Mouse (Mus musculus) ES-E14 (cell line): Measurements from ENCODE around the gene Accsl. TPM values are rescaled to one million over a fixed set of nuclear protein-coding genes. Genes with fewer than 3 reads are reported as not detected.
A peak's percentile ranks its signal among the peaks of the same experiment; 100 is the strongest.

Experiments
- DNase-seq: peaks from one replicate; pipeline ENCODE4 v3.0.0-alpha.2; 2013; ENCODE audit warnings: low read depth, low spot score
- H3K27ac ChIP-seq: 2 replicates; pipeline ENCODE4 v1.5.1; 2012; ENCODE audit warnings: low read depth, mild to moderate bottlenecking, low read length, moderate library complexity, mixed read lengths; ENCODE audit not compliant: poor library complexity, insufficient read depth, severe bottlenecking
- H3K36me3 ChIP-seq: 2 replicates; pipeline ENCODE4 v1.6.1; 2012; ENCODE audit warnings: mild to moderate bottlenecking, low read length, moderate library complexity, mixed read lengths; ENCODE audit not compliant: control insufficient read depth, poor library complexity, insufficient read depth, severe bottlenecking
- H3K4me1 ChIP-seq, 2 experiments: fragments of 150-350 bp in 1 of 2; sonication (generic) in 1 of 2; 2 replicates each; pipeline ENCODE4 v1.6.1; 2012; ENCODE audit warnings: low read length in 2 of 2, mild to moderate bottlenecking in 1 of 2, mixed read lengths in 1 of 2; ENCODE audit not compliant: control insufficient read depth in 2 of 2, insufficient read depth in 2 of 2, poor library complexity in 1 of 2
- H3K4me3 ChIP-seq, 2 experiments: fragments of 150-350 bp in 1 of 2; sonication (generic) in 1 of 2; 2 replicates each; pipeline ENCODE4 v1.5.1; 2012; ENCODE audit warnings: low read length in 2 of 2, low read depth in 1 of 2, mild to moderate bottlenecking in 1 of 2, mixed read lengths in 1 of 2; ENCODE audit not compliant: insufficient read depth in 1 of 2, poor library complexity in 1 of 2, severe bottlenecking in 1 of 2
- H3K9ac ChIP-seq: 2 replicates; pipeline ENCODE4 v1.6.1; 2012; ENCODE audit warnings: low read depth, mild to moderate bottlenecking, low read length, mixed read lengths; ENCODE audit not compliant: poor library complexity, insufficient read depth, severe bottlenecking
- H3K9me3 ChIP-seq: fragments of 150-350 bp; sonication (generic); 2 replicates; pipeline ENCODE4 v1.6.1; 2012; ENCODE audit warnings: low read depth, mild to moderate bottlenecking, low read length; ENCODE audit not compliant: control insufficient read depth, insufficient read depth
- CHD2 ChIP-seq: IDR thresholded peaks from 2 replicates; pipeline ENCODE4 v1.6.1; 2014; ENCODE audit warnings: mild to moderate bottlenecking, low read depth, low read length, inconsistent platforms
- HCFC1 ChIP-seq: IDR thresholded peaks from 2 replicates; pipeline ENCODE4 v1.6.1; 2012; ENCODE audit warnings: low read length, inconsistent platforms, borderline replicate concordance; ENCODE audit not compliant: insufficient read depth
- MAFK ChIP-seq: IDR thresholded peaks from 2 replicates; pipeline ENCODE4 v1.6.1; 2014; ENCODE audit warnings: mild to moderate bottlenecking, low read depth, low read length, inconsistent platforms; ENCODE audit not compliant: insufficient read depth
- ZC3H11A ChIP-seq: IDR thresholded peaks from 2 replicates; pipeline ENCODE4 v1.6.1; 2012; ENCODE audit warnings: low read depth, mild to moderate bottlenecking, inconsistent platforms, low read length, borderline replicate concordance
- ZNF384 ChIP-seq: IDR thresholded peaks from 2 replicates; pipeline ENCODE4 v1.6.1; 2012; ENCODE audit warnings: low read depth, low read length, inconsistent platforms
- in situ Hi-C, 2 experiments: fragments of 600-800 bp; cut with MboI; formaldehyde crosslinking; loops; one replicate each; pipeline ENCODE4 v1.15.1; 2025; ENCODE audit warnings: low sequenced_read_pairs in 2 of 2, inconsistent platforms in 1 of 2; ENCODE audit not compliant: unreplicated experiment in 2 of 2
- total RNA-seq: library from RNA; depleted of rRNA; stranded (reverse); fragments of 300-350 nt; gene quantifications from 2 replicates; pipeline ENCODE4 v1.2.3, GENCODE M21; 2012

Gene Accsl
- total RNA-seq, 1 experiment: 21.4 TPM

GRCm38 (mm10) chr2:93822045-93822749 lies 46.8 kb downstream of the Accsl start, which contains the start of gene Ext2:
TSS of gene Ext2 (minus strand) at chr2:93822568.
- in situ Hi-C loops: no loop called here

GRCm38 (mm10) chr2:93817791-93818190 lies 51.2 kb downstream of the Accsl start:
- TF ChIP-seq CHD2 (no peak), MAFK (no peak), ZC3H11A (no peak), HCFC1 (no peak)
- in situ Hi-C loops: no loop called here

More at GRCm38 (mm10) chr2:93822045-93822749, 46.8 kb downstream of the Accsl start, which contains the start of gene Ext2:
- no peak within 1 kb of the TSS for H3K27ac ChIP-seq
- TF ChIP-seq ZNF384 (0 out of 2 replicates have a peak, but pooled peaks have one; percentile 33), ZC3H11A (no peak), MAFK (no peak), HCFC1 (peak; percentile 46; the same call in 1 of the 2 replicates)
- DNase-seq: peak; percentile 83
- H3K4me1 ChIP-seq: peaks cover 0 to 8% of the 10 kb centered on the region in 2 experiments; a peak in 1 of 4 replicates
- H3K4me3 ChIP-seq: peak within 1 kb of the TSS; percentile 88 to 89
- peak within 1 kb of the TSS; percentile 87 for H3K9ac ChIP-seq
- no peaks in the 10 kb centered on the region for H3K9me3 ChIP-seq
- H3K36me3 ChIP-seq: no peaks in the 10 kb centered on the region

GRCm38 (mm10) chr2:93813343-93813742 lies 55.6 kb downstream of the Accsl start:
- no peak overlapping the region for H3K4me3 ChIP-seq
- peaks cover 8% of the 10 kb centered on the region; the same call in 1 of the 2 replicates for H3K36me3 ChIP-seq
- H3K9ac ChIP-seq: no peak overlapping the region
- no peak for DNase-seq
- H3K9me3 ChIP-seq: no peaks in the 10 kb centered on the region
- in situ Hi-C loops: no loop called here
- TF ChIP-seq CHD2 (no peak), ZNF384 (no peak)
- H3K27ac ChIP-seq: no peak overlapping the region
- peaks cover 0 to 5% of the 10 kb centered on the region in 2 experiments; a peak in 1 of 4 replicates for H3K4me1 ChIP-seq

More at GRCm38 (mm10) chr2:93817791-93818190, 51.2 kb downstream of the Accsl start:
- Histone ChIP-seq H3K4me3 (no peak overlapping the region), H3K9ac (no peak overlapping the region), H3K27ac (no peak overlapping the region), H3K36me3 (no peaks in the 10 kb centered on the region), H3K4me1 (peaks cover 0 to 13% of the 10 kb centered on the region in 2 experiments; a peak in 1 of 4 replicates), H3K9me3 (no peaks in the 10 kb centered on the region)
- no peak for DNase-seq

- Histone ChIP-seq H3K4me1 (peaks cover 0 to 5% of the 10 kb centered on the region in 2 experiments; a peak in 1 of 4 replicates), H3K36me3 (peaks cover 13% of the 10 kb centered on the region; the same call in 1 of the 2 replicates), H3K4me3 (no peak overlapping the region), H3K9me3 (no peaks in the 10 kb centered on the region), H3K27ac (no peak overlapping the region), H3K9ac (no peak overlapping the region)
- in situ Hi-C loops: no loop called here
- DNase-seq: peak; percentile 60
- TF ChIP-seq ZNF384: no peak
- TF ChIP-seq ZC3H11A: no peak
- no peak for TF ChIP-seq CHD2
- no peak for TF ChIP-seq MAFK
- TF ChIP-seq HCFC1: no peak
These were observed 57.1 kb downstream of the Accsl start for GRCm38 (mm10) chr2:93811812-93812211.
